Mouse (Mus musculus) liver, embryonic 14.5 days (tissue): Measurements from ENCODE around the gene Kank1. TPM values are rescaled to one million over a fixed set of nuclear protein-coding genes. Genes with fewer than 3 reads are reported as not detected.
A peak's percentile ranks its signal among the peaks of the same experiment; 100 is the strongest.

Experiments
- ATAC-seq: fragments of 200-750 bp; cut with Nextera tagmentation; 2 replicates; pipeline ENCODE4 v1.8.0; 2017; ENCODE audit warnings: moderate number of reproducible peaks, mild to moderate bottlenecking, moderate library complexity; ENCODE audit not compliant: insufficient read depth
- DNase-seq, 3 experiments: peaks; one replicate each; pipeline ENCODE4 v3.0.0-alpha.2; 2012 to 2013; ENCODE audit warnings: low read depth in 3 of 3, low spot score in 3 of 3
- H3K27ac ChIP-seq: fragments of 300-500 bp; sonication (generic); 2 replicates; pipeline ENCODE4 v1.5.1; 2014; ENCODE audit warnings: moderate library complexity, mild to moderate bottlenecking, control low read depth, inconsistent platforms
- H3K27me3 ChIP-seq: fragments of 300-500 bp; sonication (generic); 2 replicates; pipeline ENCODE4 v1.6.1; 2014; ENCODE audit warnings: mild to moderate bottlenecking, low read length, moderate library complexity; ENCODE audit not compliant: control insufficient read depth, insufficient read depth
- H3K36me3 ChIP-seq: fragments of 300-500 bp; sonication (generic); replicated peaks from 2 replicates; pipeline ENCODE4 v1.6.1; 2014; ENCODE audit warnings: low read depth; ENCODE audit not compliant: control insufficient read depth, insufficient read depth
- H3K4me1 ChIP-seq, 2 experiments: fragments of 200-500 bp in 1 of 2; fragments of 300-500 bp in 1 of 2; sonication (generic) in 1 of 2; replicated peaks; 2 replicates each; pipeline ENCODE4 v1.6.1; 2012 to 2014; ENCODE audit warnings: antibody characterized with exemption in 1 of 2, inconsistent platforms in 1 of 2, low read length in 1 of 2; ENCODE audit not compliant: control insufficient read depth in 2 of 2, insufficient read depth in 2 of 2
- H3K4me2 ChIP-seq: fragments of 300-500 bp; sonication (generic); 2 replicates; pipeline ENCODE4 v1.6.1; 2014; ENCODE audit warnings: low read depth, mild to moderate bottlenecking, control low read depth, moderate library complexity
- H3K4me3 ChIP-seq, 2 experiments: fragments of 200-500 bp in 1 of 2; fragments of 300-500 bp in 1 of 2; sonication (generic) in 1 of 2; 2 replicates each; pipeline ENCODE4 v1.5.1; 2012 to 2014; ENCODE audit warnings: low read depth in 2 of 2, low read length in 2 of 2, mild to moderate bottlenecking in 2 of 2, control low read depth in 1 of 2, inconsistent platforms in 1 of 2, moderate library complexity in 1 of 2; ENCODE audit not compliant: insufficient read depth in 1 of 2
- H3K9ac ChIP-seq: fragments of 300-500 bp; sonication (generic); replicated peaks from 2 replicates; pipeline ENCODE4 v1.6.1; 2014; ENCODE audit warnings: mild to moderate bottlenecking, control low read depth, moderate library complexity
- H3K9me3 ChIP-seq: fragments of 300-500 bp; sonication (generic); 2 replicates; pipeline ENCODE4 v1.6.1; 2016; ENCODE audit warnings: low read length, mixed read lengths; ENCODE audit not compliant: control insufficient read depth
- CTCF ChIP-seq: IDR thresholded peaks from 2 replicates; pipeline ENCODE4 v1.5.1; 2016; ENCODE audit warnings: antibody characterized with exemption, low read depth, control low read depth
- EP300 ChIP-seq: IDR thresholded peaks from 2 replicates; pipeline ENCODE4 v1.6.1; 2016; ENCODE audit warnings: antibody characterized with exemption, low read depth
- WGBS: fragments of 180-500 bp; shearing (Covaris S2); extraction: QIAGEN DNeasy Blood & Tissue Kit; methylation state at CpG from one replicate; pipeline ENCODE4 v1.1.7; 2014; ENCODE audit not compliant: insufficient replicate concordance; 5-methylcytosine and 5-hydroxymethylcytosine counted together
- polyA plus RNA-seq, 2 experiments: library from polyadenylated mRNA; depleted of rRNA in 1 of 2; stranded (reverse) in 1 of 2; unstranded in 1 of 2; fragments of >200 nt; fragmentation: Nextera tagmentation in 1 of 2; extraction: Ambion mirVana in 1 of 2; gene quantifications; 2 replicates each; pipeline versions ENCODE4 v1.2.1 to v1.2.3; 2012 to 2014

Kank1 gene
- polyA plus RNA-seq, 2 experiments: 3.2 to 3.5 TPM

GRCm38 (mm10) chr19:25310989-25311388 is 74.2 kb downstream of the Kank1 start:
- ATAC-seq (no peak), DNase-seq (no peak)
- no peak overlapping the region for H3K4me3 ChIP-seq
- H3K27me3 ChIP-seq: no peaks in the 10 kb centered on the region
- no peaks in the 10 kb centered on the region for H3K9me3 ChIP-seq
- WGBS: 29% methylated on average over 5 of the region's 5 CpGs
- H3K27ac ChIP-seq: no peak overlapping the region
- TF ChIP-seq CTCF (no peak), EP300 (no peak)
- H3K36me3 ChIP-seq: no peaks in the 10 kb centered on the region
- H3K9ac ChIP-seq: no peak overlapping the region
- H3K4me2 ChIP-seq: no peak overlapping the region
- H3K4me1 ChIP-seq: peaks cover 0 to 12% of the 10 kb centered on the region in 2 experiments; a peak in 2 of 4 replicates

DNA sequence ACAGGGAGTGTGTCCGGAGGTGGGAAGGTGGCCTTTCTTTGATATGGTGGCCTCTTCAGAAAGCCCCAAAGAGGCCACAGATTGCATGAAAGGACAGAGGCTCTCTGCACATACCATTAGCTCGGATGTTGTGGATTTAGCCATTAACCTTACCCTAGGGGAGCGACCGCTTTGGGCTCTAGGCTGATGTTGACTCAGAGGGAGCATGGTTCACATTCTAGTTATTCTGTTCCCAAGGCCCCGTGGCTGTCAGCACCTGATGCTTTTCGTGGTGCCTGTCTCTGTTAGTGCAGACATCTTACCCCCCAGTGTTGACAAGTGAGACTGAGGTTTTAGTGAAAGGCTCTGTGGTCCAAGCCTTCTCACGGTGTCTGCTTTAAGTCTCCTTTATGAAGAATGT is 74.9 kb downstream of the Kank1 start:
- 56% methylated on average over 7 of the region's 7 CpGs for WGBS
- peaks cover 0 to 12% of the 10 kb centered on the region in 2 experiments; a peak in 2 of 4 replicates for H3K4me1 ChIP-seq
- H3K9me3 ChIP-seq: no peaks in the 10 kb centered on the region
- H3K27ac ChIP-seq: no peak overlapping the region
- no peak for TF ChIP-seq EP300
- no peak for TF ChIP-seq CTCF
- H3K4me2 ChIP-seq: no peak overlapping the region; the same call in 1 of the 2 replicates
- no peak overlapping the region for H3K9ac ChIP-seq
- no peaks in the 10 kb centered on the region for H3K36me3 ChIP-seq
- ATAC-seq (0 out of 2 replicates have a peak, but pooled peaks have one; percentile 39), DNase-seq (peak in 1 of 3 experiments; percentile 6)
- H3K27me3 ChIP-seq: no peaks in the 10 kb centered on the region
- H3K4me3 ChIP-seq: no peak overlapping the region

DNA sequence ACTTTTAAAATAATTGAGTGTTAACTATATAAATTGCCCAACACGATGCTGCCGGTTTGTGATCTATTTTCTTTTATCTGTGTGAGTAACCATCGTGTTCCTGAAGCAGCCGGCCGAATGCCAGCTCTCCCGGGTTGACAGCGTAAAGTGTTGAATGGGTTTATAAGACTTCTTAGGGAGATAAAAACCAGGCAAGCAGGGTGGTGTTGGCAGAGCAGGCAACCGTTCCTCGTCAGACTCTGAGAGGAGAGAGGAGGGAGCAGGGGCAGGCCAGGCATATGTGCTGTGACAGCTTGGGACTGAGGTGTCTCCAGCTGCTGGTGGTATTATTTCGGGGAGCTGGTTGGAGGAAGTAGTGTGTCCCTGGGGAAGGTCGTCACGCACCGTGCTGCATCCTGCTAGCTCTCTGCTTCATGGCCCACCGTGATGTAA is 78.7 kb downstream of the Kank1 start:
- H3K4me1 ChIP-seq: peaks cover 0 to 9% of the 10 kb centered on the region in 2 experiments; a peak in 1 of 4 replicates
- no peak overlapping the region for H3K4me2 ChIP-seq
- no peaks in the 10 kb centered on the region for H3K27me3 ChIP-seq
- no peaks in the 10 kb centered on the region for H3K36me3 ChIP-seq
- WGBS: 47% methylated on average over 14 of the region's 14 CpGs
- no peak overlapping the region for H3K4me3 ChIP-seq
- H3K9ac ChIP-seq: no peak overlapping the region
- H3K27ac ChIP-seq: no peak overlapping the region
- ATAC-seq (no peak), DNase-seq (no peak)
- no peak for TF ChIP-seq CTCF
- no peak for TF ChIP-seq EP300
- no peaks in the 10 kb centered on the region for H3K9me3 ChIP-seq

- Histone ChIP-seq H3K9me3 (no peaks in the 10 kb centered on the region), H3K9ac (no peak overlapping the region), H3K4me2 (no peak overlapping the region), H3K36me3 (no peaks in the 10 kb centered on the region), H3K4me1 (peaks cover 0 to 9% of the 10 kb centered on the region in 2 experiments; a peak in 1 of 4 replicates), H3K27ac (no peak overlapping the region), H3K4me3 (no peak overlapping the region), H3K27me3 (no peaks in the 10 kb centered on the region)
- TF ChIP-seq CTCF (no peak), EP300 (no peak)
- 74% methylated on average over 5 of the region's 5 CpGs for WGBS
- DNase-seq: no peak
- ATAC-seq: no peak
Measured at GRCm38 (mm10) chr19:25315993-25316392, 79.2 kb downstream of the Kank1 start.

- H3K9me3 ChIP-seq: no peaks in the 10 kb centered on the region
- WGBS: 67% methylated on average over 7 of the region's 7 CpGs
- no peaks in the 10 kb centered on the region for H3K27me3 ChIP-seq
- no peak overlapping the region for H3K4me2 ChIP-seq
- 0 out of 4 replicates have a peak, but pooled peaks cover 0 to 2% of the 10 kb centered on the region in 2 experiments for H3K4me1 ChIP-seq
- H3K36me3 ChIP-seq: no peaks in the 10 kb centered on the region
- TF ChIP-seq EP300 (no peak), CTCF (no peak)
- no peak overlapping the region for H3K4me3 ChIP-seq
- H3K9ac ChIP-seq: no peak overlapping the region
- H3K27ac ChIP-seq: no peak overlapping the region
- DNase-seq (no peak), ATAC-seq (no peak)
Measured at GRCm38 (mm10) chr19:25324265-25324664, 87.5 kb downstream of the Kank1 start.
